Mouse (Mus musculus) urinary bladder, postnatal 36 days (tissue): ENCODE results near the gene Vinac1.

ENCODE experiments used
- DNase-seq, 2 experiments: peaks; one replicate each; pipeline ENCODE4 v3.0.0; 2022; ENCODE audit warnings: low spot score in 2 of 2, mixed read lengths in 1 of 2

Vinac1 gene

DNA sequence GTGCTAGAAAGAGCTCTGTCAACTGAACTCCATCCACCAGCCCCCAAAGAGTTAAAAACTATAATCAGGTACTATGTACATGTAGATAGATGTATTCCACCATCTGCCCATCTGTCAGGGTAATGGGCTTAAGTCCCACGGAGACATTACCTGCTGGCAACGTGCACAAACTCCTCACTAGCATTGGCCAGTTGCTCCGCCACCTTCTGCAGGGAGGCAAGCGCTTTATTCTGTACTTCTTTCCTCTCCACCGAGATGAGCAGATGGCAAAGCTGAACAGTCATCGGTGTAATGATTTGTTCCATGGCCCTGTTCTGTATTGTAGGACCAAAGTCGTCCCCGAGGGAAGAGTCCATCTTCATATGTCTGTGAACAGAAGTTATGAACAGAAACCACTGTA, at the start of gene Vinac1:
TSS of gene Vinac1 (minus strand) at position 362 of the 400 bp plus-strand sequence.
- DNase-seq: no peak

DNA sequence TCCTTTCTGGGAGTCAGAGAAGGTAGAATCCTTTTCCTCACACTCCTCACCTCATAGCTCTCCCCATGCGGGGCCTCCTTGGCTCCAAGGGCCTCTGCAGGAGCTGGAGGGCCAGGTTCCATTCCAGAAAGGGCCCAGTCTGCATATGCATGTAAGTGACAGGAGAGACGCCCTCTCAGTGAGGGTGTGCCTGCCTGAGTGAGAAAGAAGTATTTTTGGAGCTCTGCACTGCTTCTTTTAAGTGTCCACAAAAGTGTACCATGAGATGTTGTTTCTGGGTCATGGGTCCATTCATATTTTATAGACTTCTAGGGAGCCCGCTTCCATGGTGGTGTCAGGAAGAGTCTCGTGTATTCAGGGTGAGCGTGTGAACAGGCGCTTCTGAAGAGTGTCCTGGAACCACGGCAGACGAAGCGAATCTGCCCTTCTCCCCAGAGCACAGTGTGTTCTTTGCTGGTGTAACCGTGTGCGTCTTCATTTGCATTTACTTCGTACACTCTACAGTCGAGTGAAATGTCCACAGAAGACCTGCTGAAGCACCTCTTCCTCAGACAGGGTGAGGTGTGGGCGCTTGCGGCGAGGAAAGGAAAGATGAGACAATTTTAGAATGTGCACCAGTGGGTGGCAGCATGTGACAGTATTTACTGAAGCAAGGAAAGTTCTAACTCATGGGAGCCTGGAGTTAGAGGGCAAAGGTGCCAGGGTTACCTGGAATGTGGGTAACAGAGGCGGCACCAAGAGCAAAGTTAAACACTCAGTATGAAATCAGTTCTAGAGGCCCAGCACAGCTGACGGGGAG, 46.2 kb upstream of the Vinac1 start:
- DNase-seq: no peak

DNA sequence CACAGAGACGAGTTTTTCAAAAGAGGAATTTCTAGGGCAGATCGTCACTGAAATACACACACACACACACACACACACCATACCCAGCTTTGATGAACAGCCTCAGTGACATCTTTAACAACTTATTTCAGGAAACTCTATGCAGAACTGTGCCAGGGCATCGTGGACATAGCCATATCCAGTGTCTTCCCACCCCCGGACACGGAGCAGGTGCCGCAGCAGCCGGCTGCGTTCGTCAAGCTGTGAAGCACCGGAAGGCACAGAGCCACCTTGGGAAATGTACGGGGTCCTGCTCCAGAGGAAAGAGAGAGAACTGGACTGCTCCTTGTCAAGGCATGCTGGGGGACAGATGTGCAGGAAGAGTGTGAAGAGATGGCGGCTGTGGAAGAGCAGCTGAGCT, 44.8 kb upstream of the Vinac1 start:
- no peak for DNase-seq

DNA sequence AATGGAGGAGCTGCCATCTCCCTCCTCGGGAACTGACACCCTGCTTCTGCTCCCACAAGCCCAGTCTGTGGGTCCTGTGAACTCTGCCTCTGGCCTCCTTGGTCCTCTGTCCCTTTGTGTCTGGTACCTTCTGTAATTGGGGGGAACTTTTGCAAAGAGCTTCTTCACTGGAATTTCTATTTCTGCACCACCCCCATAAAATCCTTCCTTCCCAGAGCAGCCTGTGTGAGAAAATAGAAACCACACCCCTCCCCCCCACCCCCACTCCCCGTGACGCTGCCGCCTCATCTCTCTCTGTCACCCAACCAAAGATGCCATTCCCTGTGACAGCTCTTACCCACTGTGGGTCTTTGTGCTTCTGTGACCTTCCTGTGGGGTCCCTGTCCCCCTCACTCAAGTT, 42.4 kb upstream of the Vinac1 start:
- DNase-seq: no peak

DNA sequence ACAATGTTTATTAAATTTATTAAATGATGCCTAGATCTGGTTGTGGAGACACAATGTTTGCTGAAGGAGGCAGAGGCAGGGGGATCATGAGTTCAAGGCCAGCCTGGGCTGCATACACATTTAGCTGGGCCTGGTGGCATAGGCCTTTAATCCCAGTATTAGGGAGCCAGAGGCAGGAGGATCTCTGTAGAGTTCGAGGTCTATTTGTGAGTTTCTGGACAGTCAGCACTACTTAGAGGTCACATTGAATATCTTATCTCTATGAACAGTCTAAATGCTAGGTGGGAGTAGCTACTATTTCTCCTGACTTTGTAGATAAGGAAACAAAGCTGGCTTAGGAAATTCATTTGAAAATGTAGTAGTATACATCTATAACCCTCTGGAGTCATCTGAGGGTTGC, 39.5 kb upstream of the Vinac1 start:
- no peak for DNase-seq

DNA sequence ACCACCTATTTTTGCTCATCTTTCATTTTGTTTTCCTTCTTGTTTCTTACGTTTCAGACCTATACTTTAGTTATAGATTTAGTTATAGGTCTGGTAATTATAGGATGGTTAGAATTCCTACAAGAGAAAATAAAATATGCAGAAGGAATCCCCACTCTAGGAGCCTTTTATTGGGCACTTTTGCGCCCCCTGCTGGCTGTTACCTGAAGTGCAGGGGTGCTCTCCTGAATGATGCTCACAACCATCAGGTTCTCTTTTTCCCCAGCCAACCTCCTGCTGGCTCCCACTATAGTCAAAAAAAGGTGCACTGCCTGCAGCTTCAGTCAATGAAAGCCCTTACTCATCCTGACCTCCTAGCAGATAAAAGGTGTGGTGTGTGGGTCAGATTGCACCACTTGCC, 37.0 kb upstream of the Vinac1 start:
- no peak for DNase-seq

DNA sequence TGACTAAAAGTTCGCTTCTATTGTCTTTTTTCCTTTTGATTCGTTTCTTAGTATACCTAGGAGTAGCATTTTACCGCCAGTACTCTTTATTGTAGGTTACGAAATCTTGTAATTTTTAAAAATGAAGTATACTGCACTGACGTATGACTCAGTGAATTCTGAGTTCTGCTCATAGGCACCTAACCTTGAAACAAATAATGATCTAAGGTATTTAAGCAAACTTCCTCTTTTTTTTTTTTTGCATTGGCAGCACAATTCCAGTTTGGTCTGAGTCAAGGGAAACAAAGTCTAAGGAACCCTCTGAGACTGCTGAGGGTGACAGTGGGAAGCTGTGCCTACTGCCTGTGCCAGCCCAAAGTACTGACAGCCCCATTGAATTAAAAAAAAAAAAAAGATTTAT, 35.5 kb upstream of the Vinac1 start:
- DNase-seq: no peak

DNA sequence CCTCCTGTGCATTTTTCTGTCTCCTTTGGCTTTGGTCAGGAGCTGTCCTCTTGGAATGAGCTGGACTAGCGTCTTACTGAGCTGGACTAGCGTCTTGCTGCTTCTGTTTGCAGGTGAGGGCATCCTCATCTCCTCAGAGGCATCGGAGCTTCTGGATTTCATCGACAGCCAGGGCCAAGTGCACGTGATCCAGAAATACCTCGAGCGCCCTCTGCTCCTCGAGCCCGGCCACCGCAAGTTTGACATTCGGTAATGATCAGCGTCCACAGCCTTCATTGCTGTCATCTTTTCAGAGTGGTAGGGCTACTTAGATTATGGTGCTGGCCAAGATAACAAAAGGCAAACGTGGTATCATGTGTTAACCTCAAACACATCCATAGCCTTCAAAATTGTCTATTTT, 33.1 kb upstream of the Vinac1 start:
- no peak for DNase-seq

DNA sequence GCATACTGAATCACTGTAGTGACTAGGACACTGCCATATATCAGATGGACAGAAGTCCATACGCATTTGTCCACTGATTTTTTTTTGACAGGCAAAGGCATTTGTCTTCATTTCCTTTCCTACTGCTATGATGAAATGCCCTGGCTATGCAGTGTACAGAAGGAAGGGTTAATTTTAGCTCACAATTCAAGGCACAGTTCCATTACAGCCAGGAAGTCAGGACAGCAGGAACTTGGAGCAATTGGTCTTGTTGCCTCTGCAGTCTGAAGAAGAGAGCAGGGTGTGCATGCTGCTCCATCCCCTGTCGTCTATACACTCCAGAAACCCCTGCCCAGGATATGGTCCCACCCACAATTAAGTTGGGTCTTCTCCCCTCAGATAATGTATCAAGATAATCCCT, 31.2 kb upstream of the Vinac1 start:
- no peak for DNase-seq

DNA sequence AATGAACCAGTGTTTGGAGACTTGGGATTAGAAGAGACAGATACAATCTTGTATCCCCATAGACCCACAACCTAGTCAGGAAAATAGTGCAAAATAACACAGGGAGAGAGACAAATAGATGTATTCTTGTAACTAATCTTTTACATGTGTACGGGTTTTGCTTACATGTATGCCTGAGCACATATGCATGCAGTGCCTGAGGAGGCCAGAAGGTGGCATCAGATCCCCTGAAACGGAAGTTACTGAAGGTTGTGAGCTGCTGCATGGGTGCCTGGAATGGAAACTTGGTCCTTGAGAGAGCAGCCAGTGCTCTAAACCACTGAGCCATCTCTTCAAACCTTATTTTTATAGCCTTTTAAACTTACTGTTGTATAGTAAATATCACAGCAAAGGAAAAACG, 30.3 kb upstream of the Vinac1 start:
- DNase-seq: no peak

DNA sequence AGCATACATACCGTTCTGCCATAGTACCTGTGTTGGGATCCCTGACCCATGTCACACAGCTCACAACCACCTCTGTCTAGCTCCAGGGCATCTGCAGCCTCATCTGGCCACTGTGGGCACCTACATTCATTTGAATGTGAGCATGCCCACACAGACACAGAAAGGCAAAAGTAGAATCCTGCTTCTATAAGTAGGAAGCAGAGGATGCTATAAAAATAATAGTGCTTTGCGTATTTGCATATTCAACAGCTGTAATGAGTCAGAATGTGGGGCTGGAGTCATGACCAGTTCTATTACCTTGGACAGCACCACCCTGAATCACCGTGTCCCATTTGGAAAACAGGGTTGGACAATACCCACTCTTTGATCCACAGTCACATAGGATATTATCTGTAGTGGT, 22.3 kb upstream of the Vinac1 start:
- no peak for DNase-seq

DNA sequence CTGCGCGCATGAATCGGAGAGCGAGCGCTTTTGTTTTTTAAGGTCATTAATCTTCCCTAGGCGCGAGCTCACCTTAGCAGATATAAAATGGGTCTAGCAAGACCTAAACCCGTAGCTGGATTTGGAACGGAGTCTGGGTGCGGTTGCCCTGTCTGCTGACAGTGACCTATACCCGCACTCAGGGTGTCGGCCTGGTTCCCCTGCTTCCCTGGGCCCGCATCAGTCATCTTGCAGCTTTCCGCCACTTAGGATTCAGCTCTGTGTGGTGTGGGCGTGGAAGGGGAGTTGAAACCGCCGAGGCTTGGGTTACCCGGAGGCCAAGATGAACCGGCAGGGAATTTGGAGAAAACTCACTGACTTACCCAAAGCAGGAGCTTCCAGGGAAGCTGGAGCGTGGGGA, 18.4 kb upstream of the Vinac1 start:
- peak; percentile 44 to 47 for DNase-seq

DNA sequence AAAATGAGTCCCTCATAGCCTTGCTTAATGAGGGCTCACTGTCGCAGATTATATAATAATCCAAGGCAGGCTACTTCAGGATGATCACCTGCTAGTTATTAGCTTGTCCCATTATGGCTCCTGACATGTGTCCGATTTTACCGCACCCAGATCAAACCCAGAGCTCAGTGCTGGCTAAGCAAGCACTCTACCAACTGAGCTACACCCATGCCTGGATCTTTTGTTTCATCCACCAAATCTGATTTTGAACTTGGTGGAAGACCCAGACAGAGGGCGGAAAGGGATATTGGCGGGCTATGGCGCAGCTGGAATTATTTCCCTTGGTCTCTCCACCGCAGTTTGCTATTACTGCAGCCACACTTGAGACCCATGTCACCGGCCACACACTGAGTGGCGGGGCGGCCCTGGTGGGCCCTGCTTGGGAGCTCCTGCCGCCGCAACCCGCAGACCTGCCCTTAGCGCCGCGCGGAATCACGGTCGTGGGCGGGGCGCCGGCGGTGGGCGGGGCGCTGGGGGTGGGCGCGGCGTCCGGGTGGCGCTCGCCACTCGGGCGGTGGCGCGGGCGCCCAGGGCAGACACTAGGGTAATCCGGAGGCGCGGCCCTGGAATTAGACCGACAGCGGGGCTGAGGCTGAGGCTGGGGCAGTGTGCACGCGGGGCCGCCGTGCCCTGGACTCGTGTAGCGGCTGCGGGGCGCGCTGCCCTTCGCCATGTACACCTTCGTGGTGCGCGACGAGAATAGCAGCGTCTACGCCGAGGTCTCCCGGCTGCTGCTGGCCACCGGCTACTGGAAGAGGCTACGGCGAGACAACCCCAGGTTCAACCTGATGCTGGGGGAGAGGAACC, 17.7 kb upstream of the Vinac1 start, which contains the start of gene Ttl:
TSS of gene Ttl (plus strand) at position 506 of the 846 bp plus-strand sequence.
- DNase-seq: peak; percentile 66 to 77

DNA sequence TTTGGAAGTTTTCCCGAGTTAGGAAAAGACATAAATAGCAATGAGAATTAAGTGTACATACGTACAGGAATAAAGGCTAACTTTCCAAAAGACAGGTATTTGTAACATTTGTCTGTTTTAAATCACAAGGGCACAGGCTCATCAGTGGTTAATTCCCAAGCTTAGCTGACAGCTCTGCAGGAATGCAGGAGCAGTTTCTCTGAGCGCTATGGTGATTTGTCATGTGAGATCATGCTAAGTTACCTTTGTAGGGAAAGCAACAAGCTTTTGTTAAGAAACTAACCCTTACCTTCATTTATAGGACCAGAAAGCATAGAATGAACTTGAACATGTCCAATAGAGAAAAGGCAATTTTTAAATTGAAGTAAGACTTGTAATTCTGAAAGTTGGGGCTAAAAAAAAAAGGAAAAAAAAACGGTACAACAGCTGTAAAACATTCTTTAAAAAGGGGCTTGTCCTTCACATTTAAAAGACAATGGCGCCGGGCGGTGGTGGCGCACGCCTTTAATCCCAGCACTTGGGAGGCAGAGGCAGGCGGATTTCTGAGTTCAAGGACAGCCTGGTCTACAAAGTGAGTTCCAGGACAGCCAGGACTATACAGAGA, 13.6 kb upstream of the Vinac1 start:
- DNase-seq: no peak

DNA sequence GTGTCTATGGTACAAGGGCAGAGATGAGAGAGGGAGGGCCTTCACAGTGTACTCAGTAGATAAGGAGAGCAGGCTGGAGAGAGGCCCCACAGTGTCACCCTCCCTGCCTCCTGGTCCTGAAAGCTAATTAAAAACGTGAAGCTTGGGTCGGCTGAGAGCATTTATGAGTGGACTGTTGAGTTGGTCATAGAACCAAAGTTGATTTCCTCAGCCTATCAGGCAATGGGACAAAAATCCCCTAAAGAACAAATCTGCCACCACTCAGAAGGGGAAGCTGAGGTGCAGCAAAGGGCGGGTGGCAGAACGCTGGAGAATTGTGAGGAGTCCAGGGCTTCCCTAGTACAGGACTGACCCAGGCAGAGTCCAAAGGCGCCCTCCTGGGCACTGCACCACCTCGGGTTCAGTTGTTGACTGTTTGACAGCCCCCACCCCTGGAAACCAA, 10.0 kb upstream of the Vinac1 start:
- no peak for DNase-seq

DNA sequence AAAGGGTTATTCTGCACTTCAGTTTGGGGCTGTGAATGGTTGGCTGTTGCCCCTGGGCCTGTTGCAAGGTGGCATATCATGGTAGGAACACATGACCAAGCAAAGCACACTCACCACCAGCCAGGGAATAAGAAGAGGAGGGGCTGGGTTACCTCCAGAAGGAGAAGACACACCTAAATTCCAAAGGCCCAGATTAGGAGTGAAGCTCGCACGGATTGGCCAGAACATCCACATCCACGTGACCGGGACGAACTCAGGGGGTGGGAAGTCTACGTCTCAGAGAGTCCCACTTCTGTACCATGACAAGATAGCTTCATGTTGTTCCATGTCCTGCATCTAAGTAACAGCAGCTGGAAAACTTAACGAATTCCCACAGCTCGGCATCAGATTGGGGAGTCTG, 9.3 kb upstream of the Vinac1 start:
- no peak for DNase-seq

DNA sequence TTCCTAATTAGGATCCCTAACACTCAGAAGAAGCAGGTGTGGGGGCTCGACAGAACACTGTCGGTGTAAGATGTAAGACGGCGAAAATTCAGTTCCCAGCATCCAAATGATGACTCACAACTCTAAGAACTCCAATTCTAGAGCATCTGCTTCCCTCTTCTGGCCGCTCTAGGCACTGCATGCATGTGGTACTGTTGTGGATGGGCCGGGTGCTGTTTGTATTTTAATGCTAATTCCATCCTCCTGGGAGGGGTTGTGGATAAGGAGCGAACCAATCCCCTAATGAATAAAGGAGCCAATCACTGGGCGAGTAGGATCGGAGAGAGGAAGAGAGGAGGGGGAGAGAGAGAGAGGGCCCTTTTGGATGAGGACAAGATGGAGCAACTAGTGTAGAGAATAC, 8.6 kb upstream of the Vinac1 start:
- DNase-seq: no peak

DNA sequence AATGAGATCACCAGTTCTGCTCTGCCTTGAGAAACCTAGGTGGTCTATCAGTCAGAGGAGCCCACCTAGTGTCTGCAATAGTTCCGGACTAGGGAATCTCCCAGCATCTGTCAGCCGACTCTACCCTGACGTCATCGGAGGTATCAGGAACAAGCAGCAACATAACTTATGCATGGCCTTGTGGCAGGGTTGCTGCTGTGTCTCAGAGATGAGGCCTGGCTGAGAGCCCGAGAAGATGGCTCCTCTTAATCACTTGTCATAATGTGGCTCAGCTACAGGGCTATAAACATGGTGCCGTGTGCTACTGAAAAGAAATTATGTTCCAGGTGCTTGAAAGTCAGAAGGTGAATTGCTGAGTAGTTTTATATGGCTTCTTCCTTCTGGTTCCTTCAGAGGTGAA, 7.8 kb upstream of the Vinac1 start:
- DNase-seq: no peak

DNA sequence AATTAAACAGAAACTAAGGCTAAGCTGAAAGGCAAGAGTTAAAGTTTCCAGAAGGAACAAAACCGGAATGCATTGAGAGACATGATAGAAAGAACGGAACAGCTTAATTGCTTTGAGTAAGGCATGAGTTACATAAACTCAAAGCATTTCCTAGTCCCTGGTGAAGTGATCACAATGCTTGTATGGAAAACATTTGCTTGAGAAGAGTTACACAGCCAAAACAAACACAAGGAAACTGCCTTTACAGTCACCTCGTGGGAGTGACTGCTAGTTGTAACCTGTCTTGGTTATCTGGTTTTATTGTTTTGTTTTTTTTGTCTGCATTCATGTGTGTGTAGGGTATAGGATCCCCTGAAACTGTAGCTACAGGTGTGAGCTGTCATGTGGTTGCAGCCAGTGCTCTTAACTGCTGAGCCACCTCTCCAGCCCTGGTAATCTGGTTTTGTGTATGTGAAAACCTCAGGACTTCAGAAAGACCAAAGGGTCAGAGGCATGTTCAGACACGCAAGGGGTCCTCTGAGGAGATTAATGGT, 4.5 kb upstream of the Vinac1 start:
- DNase-seq: no peak

DNA sequence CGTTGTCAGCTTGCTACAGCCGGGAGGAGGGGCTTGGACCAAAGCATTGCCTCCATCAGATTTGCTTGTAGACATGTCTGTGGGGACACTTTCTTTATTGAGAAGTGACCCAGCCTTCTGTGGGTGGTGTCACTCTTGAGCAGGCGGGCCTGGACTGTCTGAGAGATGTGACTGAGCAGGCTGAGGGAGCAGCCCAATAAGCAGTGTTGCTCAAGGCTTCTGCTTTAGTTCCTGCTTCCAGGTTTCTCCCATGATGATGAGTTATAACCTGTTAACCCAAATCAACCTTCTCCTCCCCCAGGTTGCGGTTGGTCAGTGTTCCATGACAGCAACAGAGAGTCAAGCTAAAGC, 1.2 kb downstream of the Vinac1 start:
- no peak for DNase-seq

DNA sequence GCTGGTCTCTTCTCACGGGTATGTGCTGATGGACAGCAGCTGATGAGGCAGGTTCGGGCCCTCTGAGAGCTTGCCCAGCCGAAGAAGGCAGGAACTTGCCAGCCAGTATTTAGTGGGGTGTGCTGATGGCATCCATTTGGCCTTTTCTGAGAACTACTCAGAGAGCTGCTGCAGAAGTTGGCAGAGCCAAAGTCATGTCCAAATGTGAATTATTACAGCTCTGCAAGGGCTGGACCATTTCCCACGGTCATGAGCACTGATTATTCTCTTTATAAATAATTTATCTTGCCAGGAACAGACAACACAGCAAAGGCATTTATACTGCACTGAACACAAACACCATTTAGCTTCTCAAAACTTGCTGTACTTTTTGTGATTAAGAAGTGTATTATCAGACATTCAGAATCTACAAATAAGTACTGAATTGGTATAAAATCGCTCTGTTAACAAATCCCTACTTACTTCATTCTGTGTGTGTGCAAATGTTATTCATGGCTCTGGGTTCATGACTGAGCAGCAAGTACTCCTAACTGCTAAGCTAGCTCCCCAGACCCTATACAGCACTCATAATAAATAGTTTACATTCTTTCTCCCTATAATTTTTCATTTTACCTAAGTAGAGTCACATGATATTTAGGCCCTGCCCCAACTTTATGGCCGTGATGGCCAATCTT, 1.7 kb downstream of the Vinac1 start:
- peak; percentile 18 to 42 for DNase-seq

DNA sequence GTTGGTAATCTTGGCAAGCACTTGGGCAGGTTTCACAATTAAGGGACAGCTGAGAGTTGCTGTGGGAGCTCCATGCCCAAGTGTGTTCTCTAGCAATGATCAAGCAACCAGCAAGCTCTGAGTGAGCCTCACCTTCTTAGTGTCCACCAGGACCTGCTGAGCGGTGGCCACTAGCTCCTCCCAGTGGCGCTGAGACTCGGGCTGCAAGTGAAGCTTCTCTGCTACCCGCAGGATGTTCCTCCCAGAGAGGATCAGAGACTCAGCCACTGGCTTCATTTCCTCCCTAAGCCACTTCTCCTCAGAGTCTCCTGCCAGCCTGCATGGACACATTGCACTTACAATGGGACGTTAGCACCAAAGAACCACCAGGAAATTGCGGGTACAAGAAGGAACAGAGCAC, 7.4 kb downstream of the Vinac1 start:
- DNase-seq: no peak
